Mouse (Mus musculus) ovary, adult 2 months (tissue): ENCODE results near the gene Htr2b. TPM values are rescaled to one million over a fixed set of nuclear protein-coding genes. Genes with fewer than 3 reads are reported as not detected.

ENCODE experiments used
- polyA plus RNA-seq: library from polyadenylated mRNA; depleted of rRNA; stranded (reverse); fragments of >200 nt; gene quantifications from 2 replicates; pipeline ENCODE4 v1.2.3, GENCODE M21; 2012; rRNA removed

Gene Htr2b
- 0.25 and 0.84 TPM in 2 replicates for polyA plus RNA-seq

DNA sequence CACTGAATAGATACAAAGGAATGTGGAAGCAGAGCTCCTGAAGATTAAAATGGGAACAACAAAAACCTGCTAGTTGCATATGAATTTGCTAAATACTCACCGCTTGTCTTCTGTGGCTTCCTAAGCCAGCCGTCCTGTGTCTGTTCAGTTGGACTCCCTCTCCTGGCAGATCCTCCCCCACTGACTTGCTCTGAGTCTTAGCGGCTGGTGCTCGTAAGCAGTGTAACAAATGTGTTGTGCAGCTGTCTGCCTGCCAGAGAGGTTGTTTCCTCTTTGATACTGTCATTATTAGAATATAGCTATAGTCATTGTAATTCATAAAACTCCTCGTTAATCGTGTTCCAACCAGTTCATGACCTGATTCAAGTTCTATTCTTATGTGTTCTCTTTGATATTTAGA, at the start of gene Htr2b:
Htr2b (minus strand) TSS at position 192 of the 400 bp plus-strand sequence.

GRCm38 (mm10) chr1:86154133-86154823, 42.5 kb upstream of the Htr2b start, which contains the start of gene Armc9:
Armc9 (plus strand) TSS chr1:86154780.

DNA sequence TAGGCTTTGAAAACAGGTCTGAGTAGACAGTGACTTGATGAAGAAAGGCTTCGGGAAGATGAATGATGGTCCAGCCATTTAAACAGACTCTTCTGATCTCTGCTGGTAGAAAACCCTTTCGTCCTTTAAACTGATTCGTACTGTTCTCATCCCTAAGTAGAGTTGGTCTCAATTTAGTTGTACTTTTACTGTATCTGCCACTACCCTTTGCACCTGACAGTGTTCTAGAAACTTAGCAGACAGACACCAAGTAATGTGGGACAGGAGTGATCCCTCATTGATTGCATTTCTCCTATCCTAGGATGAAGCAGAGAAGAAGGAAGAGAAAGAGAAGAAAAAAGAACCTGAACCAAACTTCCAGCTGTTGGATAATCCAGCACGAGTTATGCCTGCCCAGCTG, 21.6 kb upstream of the Htr2b start, which contains the start of gene Gm21972:
Gm21972 (plus strand) TSS at position 301 of the 400 bp plus-strand sequence.

GRCm38 (mm10) chr1:86064271-86064991, 47.3 kb downstream of the Htr2b start, which contains the start of gene Psmd1:
Psmd1 (plus strand) TSS chr1:86064387.

Other genes with a start within 250 kb of the Htr2b start
- gene Itm2c, start 217.7 kb downstream of the Htr2b start, polyA plus RNA-seq = 394 and 495 TPM in 2 replicates
- 0.40 and 0.45 TPM in 2 replicates for gene 4933407L21Rik, start 183.5 kb downstream of the Htr2b start, polyA plus RNA-seq
- 0.26 and 0.27 TPM in 2 replicates for gene Gpr55, start 151.0 kb downstream of the Htr2b start, polyA plus RNA-seq
- gene Spata3, start 95.2 kb downstream of the Htr2b start, polyA plus RNA-seq = not detected in 2 replicates
- 2.0 and 4.4 TPM in 2 replicates for gene 2810459M11Rik, start 66.1 kb downstream of the Htr2b start, polyA plus RNA-seq
- 59.8 and 75.1 TPM in 2 replicates for gene Psmd1, start 47.6 kb downstream of the Htr2b start, polyA plus RNA-seq
- 0.34 TPM in 1 of 2 replicates, not detected in the other for gene Gm21972, start 21.7 kb upstream of the Htr2b start, polyA plus RNA-seq
- 10.4 and 10.8 TPM in 2 replicates for gene Armc9, start 42.8 kb upstream of the Htr2b start, polyA plus RNA-seq
- 15.9 and 18.7 TPM in 2 replicates for gene B3gnt7, start 190.9 kb upstream of the Htr2b start, polyA plus RNA-seq
- gene Ncl, start 247.4 kb upstream of the Htr2b start, polyA plus RNA-seq = 5.5 and 10.2 TPM in 2 replicates